Mouse (Mus musculus): ENCODE measurements at regions not wholly inside any gene's neighbourhood (a gene's known extent, or its start where the extent isn't known, plus 50 kb on each side); places are given as distances from the start of the nearest gene placed in this dataset.

- Histone ChIP-seq H3K4me3 (ENCODE audit: low read depth, low read length) (no peak overlapping the region; the same call in 1 of the 2 replicates), H3K9me3 (replicated peaks) (no peaks in the 10 kb centered on the region), H3K27me3 (ENCODE audit: insufficient read depth, low read length) (no peaks in the 10 kb centered on the region), H3K36me3 (replicated peaks) (no peaks in the 10 kb centered on the region), H3K4me1 (ENCODE audit: insufficient read depth, low read depth, low read length) (peaks cover 85% of the 10 kb centered on the region)
- ATAC-seq (ENCODE audit: extremely low read depth, insufficient number of reproducible peaks, low FRiP score, poor library complexity, severe bottlenecking): peak; percentile 51
- peak; percentile 28 for DNase-seq (ENCODE audit: low spot score)
- TF ChIP-seq CTCF (IDR thresholded peaks at IDR 0.05; ENCODE audit: low read depth, low read length) (no peak), GATA2 (IDR thresholded peaks at IDR 0.05; ENCODE audit: borderline replicate concordance, low read depth, low read length) (no peak), TAL1 (conservative IDR thresholded peaks at IDR 0.05; ENCODE audit: low read depth, low read length) (peak; percentile 53)
These were observed 65.6 kb upstream of the Ccn6 start for GRCm38 (mm10) chr10:39229233-39229632.

- Histone ChIP-seq H3K27me3 (ENCODE audit: insufficient read depth, low read length) (no peaks in the 10 kb centered on the region), H3K4me3 (ENCODE audit: low read depth, low read length) (peak overlapping the region; percentile 5; the same call in 1 of the 2 replicates), H3K4me1 (ENCODE audit: insufficient read depth, low read depth, low read length) (peaks cover 76% of the 10 kb centered on the region), H3K9me3 (replicated peaks) (no peaks in the 10 kb centered on the region), H3K36me3 (replicated peaks) (no peaks in the 10 kb centered on the region)
- DNase-seq (ENCODE audit: low spot score): no peak
- TF ChIP-seq GATA2 (IDR thresholded peaks at IDR 0.05; ENCODE audit: borderline replicate concordance, low read depth, low read length): no peak
- no peak for TF ChIP-seq POLR2AphosphoS5 (IDR thresholded peaks at IDR 0.05; ENCODE audit: insufficient replicate concordance, low read depth, low read length)
- no peak for TF ChIP-seq GATA1 (IDR thresholded peaks at IDR 0.05; ENCODE audit: borderline replicate concordance, low read length)
- TF ChIP-seq TAL1 (conservative IDR thresholded peaks at IDR 0.05; ENCODE audit: low read depth, low read length): no peak
- no peak for TF ChIP-seq CTCF (IDR thresholded peaks at IDR 0.05; ENCODE audit: low read depth, low read length)
- ATAC-seq (ENCODE audit: extremely low read depth, insufficient number of reproducible peaks, low FRiP score, poor library complexity, severe bottlenecking): no peak
These were observed 64.4 kb upstream of the Ccn6 start for GRCm38 (mm10) chr10:39228027-39228426.

- TF ChIP-seq GATA2 (IDR thresholded peaks at IDR 0.05; ENCODE audit: borderline replicate concordance, low read depth, low read length) (no peak), CTCF (IDR thresholded peaks at IDR 0.05; ENCODE audit: low read depth, low read length) (no peak), POLR2AphosphoS5 (IDR thresholded peaks at IDR 0.05; ENCODE audit: insufficient replicate concordance, low read depth, low read length) (no peak), TAL1 (conservative IDR thresholded peaks at IDR 0.05; ENCODE audit: low read depth, low read length) (no peak), GATA1 (IDR thresholded peaks at IDR 0.05; ENCODE audit: borderline replicate concordance, low read length) (no peak)
- Histone ChIP-seq H3K4me3 (ENCODE audit: low read depth, low read length) (no peak overlapping the region), H3K36me3 (replicated peaks) (no peaks in the 10 kb centered on the region), H3K4me1 (ENCODE audit: insufficient read depth, low read depth, low read length) (peaks cover 70% of the 10 kb centered on the region), H3K9me3 (replicated peaks) (peaks cover 2% of the 10 kb centered on the region), H3K27me3 (ENCODE audit: insufficient read depth, low read length) (no peaks in the 10 kb centered on the region)
- ATAC-seq (ENCODE audit: extremely low read depth, insufficient number of reproducible peaks, low FRiP score, poor library complexity, severe bottlenecking) (no peak), DNase-seq (ENCODE audit: low spot score) (no peak)
These were observed 63.9 kb upstream of the Ccn6 start for GRCm38 (mm10) chr10:39227499-39227942.

GRCm38 (mm10) chr10:39226518-39226917 is 62.9 kb upstream of the Ccn6 start:
- Histone ChIP-seq H3K27me3 (ENCODE audit: insufficient read depth, low read length) (no peaks in the 10 kb centered on the region), H3K9me3 (replicated peaks) (peaks cover 7% of the 10 kb centered on the region), H3K4me1 (ENCODE audit: insufficient read depth, low read depth, low read length) (peaks cover 63% of the 10 kb centered on the region), H3K36me3 (replicated peaks) (no peaks in the 10 kb centered on the region), H3K4me3 (ENCODE audit: low read depth, low read length) (no peak overlapping the region)
- DNase-seq (ENCODE audit: low spot score) (no peak), ATAC-seq (ENCODE audit: extremely low read depth, insufficient number of reproducible peaks, low FRiP score, poor library complexity, severe bottlenecking) (no peak)
- TF ChIP-seq GATA1 (IDR thresholded peaks at IDR 0.05; ENCODE audit: borderline replicate concordance, low read length) (no peak), TAL1 (conservative IDR thresholded peaks at IDR 0.05; ENCODE audit: low read depth, low read length) (no peak), CTCF (IDR thresholded peaks at IDR 0.05; ENCODE audit: low read depth, low read length) (no peak), GATA2 (IDR thresholded peaks at IDR 0.05; ENCODE audit: borderline replicate concordance, low read depth, low read length) (no peak), POLR2AphosphoS5 (IDR thresholded peaks at IDR 0.05; ENCODE audit: insufficient replicate concordance, low read depth, low read length) (no peak)

- TF ChIP-seq GATA1 (IDR thresholded peaks at IDR 0.05; ENCODE audit: borderline replicate concordance, low read length) (no peak), TAL1 (conservative IDR thresholded peaks at IDR 0.05; ENCODE audit: low read depth, low read length) (no peak), POLR2AphosphoS5 (IDR thresholded peaks at IDR 0.05; ENCODE audit: insufficient replicate concordance, low read depth, low read length) (no peak), CTCF (IDR thresholded peaks at IDR 0.05; ENCODE audit: low read depth, low read length) (no peak), GATA2 (IDR thresholded peaks at IDR 0.05; ENCODE audit: borderline replicate concordance, low read depth, low read length) (no peak)
- Histone ChIP-seq H3K27me3 (ENCODE audit: insufficient read depth, low read length) (no peaks in the 10 kb centered on the region), H3K4me3 (ENCODE audit: low read depth, low read length) (no peak overlapping the region), H3K36me3 (replicated peaks) (no peaks in the 10 kb centered on the region), H3K9me3 (replicated peaks) (peaks cover 7% of the 10 kb centered on the region), H3K4me1 (ENCODE audit: insufficient read depth, low read depth, low read length) (peaks cover 44% of the 10 kb centered on the region)
- ATAC-seq (ENCODE audit: extremely low read depth, insufficient number of reproducible peaks, low FRiP score, poor library complexity, severe bottlenecking) (no peak), DNase-seq (ENCODE audit: low spot score) (no peak)
These were observed 61.0 kb upstream of the Ccn6 start for GRCm38 (mm10) chr10:39224449-39225094.

- Histone ChIP-seq H3K9me3 (replicated peaks) (peaks cover 12% of the 10 kb centered on the region), H3K27me3 (ENCODE audit: insufficient read depth, low read length) (no peaks in the 10 kb centered on the region), H3K4me3 (ENCODE audit: low read depth, low read length) (no peak overlapping the region), H3K4me1 (ENCODE audit: insufficient read depth, low read depth, low read length) (peaks cover 15% of the 10 kb centered on the region), H3K36me3 (replicated peaks) (no peaks in the 10 kb centered on the region)
- DNase-seq (ENCODE audit: low spot score): no peak
- TF ChIP-seq GATA1 (IDR thresholded peaks at IDR 0.05; ENCODE audit: borderline replicate concordance, low read length): no peak
- TF ChIP-seq POLR2AphosphoS5 (IDR thresholded peaks at IDR 0.05; ENCODE audit: insufficient replicate concordance, low read depth, low read length): no peak
- TF ChIP-seq TAL1 (conservative IDR thresholded peaks at IDR 0.05; ENCODE audit: low read depth, low read length): no peak
- no peak for TF ChIP-seq GATA2 (IDR thresholded peaks at IDR 0.05; ENCODE audit: borderline replicate concordance, low read depth, low read length)
- TF ChIP-seq CTCF (IDR thresholded peaks at IDR 0.05; ENCODE audit: low read depth, low read length): no peak
- ATAC-seq (ENCODE audit: extremely low read depth, insufficient number of reproducible peaks, low FRiP score, poor library complexity, severe bottlenecking): no peak
These were observed 57.4 kb upstream of the Ccn6 start for GRCm38 (mm10) chr10:39221028-39221427.
